Mouse (Mus musculus) intestine, embryonic 14.5 days (tissue): ENCODE measurements around the gene Spdye4a. TPM values are rescaled to one million over a fixed set of nuclear protein-coding genes. Genes with fewer than 3 reads are reported as not detected.

ENCODE experiments used
- ATAC-seq: fragments of 200-750 bp; cut with Nextera tagmentation; replicated peaks from 2 replicates; pipeline ENCODE4 v1.8.0; 2017; ENCODE audit warnings: low read depth, moderate number of reproducible peaks, moderate TSS enrichment, moderate library complexity; ENCODE audit not compliant: low FRiP score, low TSS enrichment
- DNase-seq: peaks from one replicate; pipeline ENCODE4 v3.0.0-alpha.2; 2018; ENCODE audit warnings: low spot score
- H3K27ac ChIP-seq: fragments of 300-500 bp; sonication (generic); 2 replicates; pipeline ENCODE4 v1.5.1; 2014; ENCODE audit warnings: low read depth, mild to moderate bottlenecking, control low read depth
- H3K27me3 ChIP-seq: fragments of 300-500 bp; sonication (generic); replicated peaks from 2 replicates; pipeline ENCODE4 v1.6.1; 2014; ENCODE audit warnings: low read length, control low read depth; ENCODE audit not compliant: control insufficient read depth, insufficient read depth
- H3K36me3 ChIP-seq: fragments of 300-500 bp; sonication (generic); 2 replicates; pipeline ENCODE4 v1.6.1; 2014; ENCODE audit warnings: low read length, control low read depth; ENCODE audit not compliant: control insufficient read depth, insufficient read depth
- H3K4me1 ChIP-seq: fragments of 300-500 bp; sonication (generic); replicated peaks from 2 replicates; pipeline ENCODE4 v1.6.1; 2014; ENCODE audit warnings: low read length, control low read depth, mixed read lengths; ENCODE audit not compliant: control insufficient read depth, insufficient read depth
- H3K4me2 ChIP-seq: fragments of 300-500 bp; sonication (generic); 2 replicates; pipeline ENCODE4 v1.6.1; 2014; ENCODE audit warnings: low read length
- H3K4me3 ChIP-seq: fragments of 300-500 bp; sonication (generic); 2 replicates; pipeline ENCODE4 v1.5.1; 2014; ENCODE audit warnings: low read depth, low read length, control low read depth, mixed read lengths
- H3K9ac ChIP-seq: fragments of 300-500 bp; sonication (generic); 2 replicates; pipeline ENCODE4 v1.6.1; 2014; ENCODE audit warnings: mild to moderate bottlenecking, low read length
- H3K9me3 ChIP-seq: fragments of 300-500 bp; sonication (generic); 2 replicates; pipeline ENCODE4 v1.6.1; 2016; ENCODE audit warnings: low read length, control low read depth; ENCODE audit not compliant: control insufficient read depth
- WGBS: fragments of 180-500 bp; shearing (Covaris S2); extraction: QIAGEN DNeasy Blood & Tissue Kit; methylation state at CpG from one replicate; pipeline ENCODE4 v1.1.7; 2014; 5-methylcytosine and 5-hydroxymethylcytosine counted together
- polyA plus RNA-seq: library from polyadenylated mRNA; unstranded; fragments of >200 nt; fragmentation: Nextera tagmentation; extraction: Ambion mirVana; gene quantifications from 2 replicates; pipeline ENCODE4 v1.2.1, GENCODE M21; 2014

Gene Spdye4a
- polyA plus RNA-seq, 1 experiment from 2014 or later = not detected

DNA sequence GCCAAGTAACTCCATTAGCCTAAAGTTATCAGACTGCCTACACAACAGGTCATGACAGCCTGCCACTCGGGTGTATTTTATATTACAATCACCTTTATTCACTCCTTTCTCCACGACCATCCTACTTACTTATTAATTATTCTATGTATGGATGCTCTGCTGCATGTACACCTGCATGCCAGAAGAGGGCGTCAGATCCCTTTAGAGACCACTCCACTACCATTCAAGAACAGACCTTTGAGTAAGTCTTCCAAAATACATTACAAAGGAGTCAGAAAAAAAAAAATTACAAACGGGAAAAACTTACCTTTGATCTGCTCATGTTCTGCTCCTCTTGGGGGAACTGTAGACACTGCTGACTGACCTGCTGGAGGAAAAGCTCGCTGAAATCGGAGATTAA, 47.5 kb downstream of the Spdye4a start:
- Histone ChIP-seq H3K9ac (no peak overlapping the region), H3K4me3 (peak overlapping the region; percentile 83; the same call in 1 of the 2 replicates), H3K27ac (no peak overlapping the region), H3K9me3 (peaks cover 8% of the 10 kb centered on the region), H3K36me3 (peaks cover 43% of the 10 kb centered on the region), H3K27me3 (no peaks in the 10 kb centered on the region), H3K4me1 (peaks cover 6% of the 10 kb centered on the region; the same call in 1 of the 2 replicates), H3K4me2 (peak overlapping the region; percentile 86)
- ATAC-seq (no peak), DNase-seq (no peak)
- WGBS = 44% methylated on average over 6 of the region's 6 CpGs

DNA sequence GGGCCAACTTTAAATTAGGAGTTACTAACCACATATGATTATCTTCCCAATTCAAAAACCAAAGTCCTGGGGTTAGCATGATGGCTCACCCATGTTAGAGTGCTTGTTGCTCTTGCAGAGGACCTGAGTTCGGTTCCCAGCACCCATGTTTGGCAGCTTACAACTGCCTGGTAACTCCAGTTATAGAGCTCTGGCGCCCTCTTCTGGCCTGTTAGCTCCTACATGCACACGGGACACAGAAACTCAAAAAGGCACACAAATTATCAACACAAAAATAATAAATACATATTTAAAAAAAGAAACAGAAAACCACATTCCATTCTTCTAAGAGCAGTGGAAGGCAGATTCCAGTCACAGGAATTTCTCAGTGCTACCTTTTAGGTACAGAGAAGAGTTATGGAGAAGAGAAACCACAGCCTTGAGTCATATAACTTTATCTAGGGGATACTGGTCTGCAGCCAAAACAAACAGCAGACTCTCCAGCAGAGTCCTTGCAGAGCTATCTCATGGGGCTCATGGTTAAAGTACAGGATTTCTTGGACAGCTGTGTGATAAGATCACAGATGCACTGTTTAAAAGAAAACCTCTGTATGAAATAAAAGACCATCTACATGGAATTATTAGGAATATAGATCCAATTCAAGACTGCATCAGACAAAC, 49.0 kb downstream of the Spdye4a start:
- H3K9ac ChIP-seq = no peak overlapping the region
- 92% methylated on average over 3 of the region's 3 CpGs for WGBS
- peaks cover 16% of the 10 kb centered on the region for H3K9me3 ChIP-seq
- H3K36me3 ChIP-seq = peaks cover 59% of the 10 kb centered on the region
- H3K4me2 ChIP-seq = no peak overlapping the region
- DNase-seq = no peak
- no peak overlapping the region for H3K4me3 ChIP-seq
- ATAC-seq = no peak
- no peak overlapping the region for H3K27ac ChIP-seq
- H3K4me1 ChIP-seq = peaks cover 6% of the 10 kb centered on the region; the same call in 1 of the 2 replicates
- no peaks in the 10 kb centered on the region for H3K27me3 ChIP-seq

DNA sequence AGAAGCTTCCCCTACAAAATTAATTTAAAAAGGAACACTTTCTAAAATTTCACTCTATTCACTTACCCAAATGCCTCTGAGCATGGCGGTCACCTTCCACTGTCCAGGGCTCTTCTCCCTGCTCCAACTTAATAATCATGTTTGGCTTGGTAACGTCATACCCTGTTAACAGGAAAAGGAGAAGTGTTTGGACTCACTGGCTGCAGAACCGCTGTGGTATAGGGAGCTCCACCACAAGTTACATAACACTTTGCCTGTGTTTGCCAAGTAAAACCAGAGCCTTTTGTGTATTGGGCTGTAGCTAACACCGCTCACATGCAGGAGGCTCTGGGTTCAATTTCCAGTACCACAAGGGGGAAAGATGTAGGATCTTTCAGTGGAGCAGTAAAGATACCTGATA, 50.7 kb downstream of the Spdye4a start:
- ATAC-seq = no peak
- Histone ChIP-seq H3K36me3 (peaks cover 73% of the 10 kb centered on the region), H3K4me1 (peaks cover 6% of the 10 kb centered on the region; the same call in 1 of the 2 replicates), H3K27me3 (no peaks in the 10 kb centered on the region), H3K9ac (no peak overlapping the region), H3K4me2 (no peak overlapping the region), H3K27ac (no peak overlapping the region), H3K4me3 (no peak overlapping the region), H3K9me3 (peaks cover 16% of the 10 kb centered on the region)
- WGBS = 94% methylated on average over 4 of the region's 4 CpGs
- no peak for DNase-seq

Other genes starting within 250 kb of the Spdye4a start
- gene Rnf216, start 113.9 kb downstream of the Spdye4a start, polyA plus RNA-seq = 31.0 and 32.0 TPM in 2 replicates
- not detected in 2 replicates for gene Olfr718-ps1, start 79.3 kb downstream of the Spdye4a start, polyA plus RNA-seq
- gene Rbak, start 46.1 kb downstream of the Spdye4a start, polyA plus RNA-seq = 9.6 and 11.6 TPM in 2 replicates
- gene Spdye4b, start 45.9 kb downstream of the Spdye4a start, polyA plus RNA-seq = not detected in 2 replicates
- gene Zfp12, start 8.3 kb upstream of the Spdye4a start, polyA plus RNA-seq = 14.0 and 16.6 TPM in 2 replicates
- gene Zfp316, start 43.1 kb upstream of the Spdye4a start, polyA plus RNA-seq = 1.2 and 2.0 TPM in 2 replicates
- not detected in 2 replicates for gene Zfp853, start 66.7 kb upstream of the Spdye4a start, polyA plus RNA-seq
- gene E130309D02Rik, start 88.5 kb upstream of the Spdye4a start, polyA plus RNA-seq = 35.7 and 37.5 TPM in 2 replicates
- gene Zdhhc4, start 102.4 kb upstream of the Spdye4a start, polyA plus RNA-seq = 73.5 and 78.4 TPM in 2 replicates
- 0.28 and 0.30 TPM in 2 replicates for gene Grid2ip, start 130.4 kb upstream of the Spdye4a start, polyA plus RNA-seq
- 311 and 337 TPM in 2 replicates for gene Kdelr2, start 176.9 kb upstream of the Spdye4a start, polyA plus RNA-seq
- gene Daglb, start 237.7 kb upstream of the Spdye4a start, polyA plus RNA-seq = 9.3 and 10.3 TPM in 2 replicates